Mouse (Mus musculus) frontal cortex, adult (tissue): ENCODE measurements around the gene Pcdh15.

Experiments used
- ATAC-seq: cut with Nextera tagmentation; 2 replicates; pipeline ENCODE4 v1.9.2; 2017; ENCODE audit warnings: mild to moderate bottlenecking, moderate library complexity, mixed read lengths; ENCODE audit not compliant: low TSS enrichment

The Pcdh15 gene

DNA sequence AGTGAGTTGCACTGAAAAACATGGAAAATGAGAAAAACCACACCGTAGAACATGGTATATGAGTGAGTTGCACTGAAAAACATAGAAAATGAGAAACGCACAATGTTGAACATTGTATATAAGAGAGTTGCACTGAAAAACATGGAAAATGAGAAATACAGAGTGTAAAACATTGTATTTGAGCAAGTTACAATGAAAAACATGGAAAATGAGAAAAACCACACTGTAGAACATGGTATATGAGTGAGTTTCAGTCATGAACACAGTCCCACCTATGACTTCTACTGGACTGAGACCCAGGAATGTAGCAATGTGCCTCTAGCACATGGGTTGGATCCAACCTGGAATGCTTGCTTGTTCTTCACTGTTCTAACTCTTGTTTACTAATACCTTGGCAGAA lies 279.9 kb downstream of the Pcdh15 start:
- no peak for ATAC-seq

DNA sequence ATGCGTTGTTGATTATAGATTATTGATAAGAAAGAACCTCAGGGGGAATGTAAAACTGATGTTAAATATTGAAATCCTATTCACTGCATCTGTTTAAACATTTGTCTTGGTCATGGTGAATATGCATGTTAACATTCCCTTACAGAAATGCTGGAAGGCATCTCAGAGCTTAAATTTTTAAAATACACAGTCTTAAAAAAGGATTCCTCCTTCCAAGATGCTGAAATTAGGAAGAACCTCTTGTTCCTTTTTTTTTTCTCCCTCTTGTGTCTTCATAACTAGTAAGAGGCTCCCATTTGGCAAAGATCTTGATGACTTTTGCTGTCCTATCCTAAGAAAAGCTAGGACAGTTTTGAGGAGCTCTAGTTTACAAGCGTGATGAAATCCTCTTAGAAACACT lies 284.9 kb downstream of the Pcdh15 start:
- peak; percentile 93 for ATAC-seq

DNA sequence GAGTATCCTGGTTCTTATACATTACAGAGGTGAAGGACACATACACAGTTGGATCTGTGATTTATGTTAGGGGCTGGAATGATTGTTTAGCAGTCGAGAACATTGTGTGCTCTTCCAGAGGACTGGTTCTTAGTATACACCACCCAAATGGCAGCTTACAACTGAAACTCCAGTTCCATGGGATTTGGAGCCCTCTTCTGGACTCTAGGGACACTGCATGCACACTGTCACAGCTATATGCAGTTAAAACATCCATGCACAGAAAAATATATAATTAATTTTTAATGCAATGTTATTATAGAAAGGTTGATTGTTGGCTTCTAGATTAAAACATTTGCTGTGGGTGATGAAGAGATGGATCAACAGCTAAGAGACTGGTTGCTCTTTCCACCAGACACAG lies 301.3 kb downstream of the Pcdh15 start:
- no peak for ATAC-seq

DNA sequence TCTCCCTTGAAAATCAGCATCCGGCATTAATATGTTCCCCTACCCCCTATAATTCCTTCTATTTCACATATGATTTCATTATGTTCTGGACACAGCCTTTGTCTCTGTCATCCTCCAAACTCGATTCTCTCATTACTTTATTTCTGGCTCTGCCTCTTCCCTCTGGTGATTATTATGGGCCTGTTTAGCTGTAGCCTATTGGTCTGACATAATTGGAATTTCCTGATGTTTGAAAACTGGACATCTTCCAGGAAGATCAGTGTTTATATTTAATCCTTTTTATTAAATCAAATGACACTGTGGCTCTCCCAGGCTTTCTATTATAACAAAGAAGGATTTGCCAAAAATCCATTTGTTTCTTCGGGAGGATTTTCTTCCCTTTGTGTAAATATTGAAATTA lies 326.3 kb downstream of the Pcdh15 start:
- ATAC-seq: no peak

DNA sequence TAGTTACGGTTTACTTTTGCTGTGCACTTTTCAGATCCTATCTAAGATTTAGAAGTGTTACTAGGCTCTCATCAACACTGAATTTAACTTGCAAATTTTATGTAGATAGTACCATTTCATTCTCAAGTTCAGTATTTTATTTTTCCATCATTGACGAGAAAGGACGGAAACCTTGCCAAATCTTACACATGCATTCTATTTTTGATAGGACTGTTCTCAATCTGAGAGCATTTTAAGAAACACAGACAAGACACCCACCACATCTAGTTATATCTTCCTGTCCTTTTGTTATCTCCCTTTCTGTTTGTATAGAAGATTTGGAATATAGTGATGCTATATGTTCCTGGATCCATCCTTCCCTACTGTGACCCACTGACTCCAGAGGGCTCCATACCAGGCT lies 332.2 kb downstream of the Pcdh15 start:
- ATAC-seq: peak; percentile 95

DNA sequence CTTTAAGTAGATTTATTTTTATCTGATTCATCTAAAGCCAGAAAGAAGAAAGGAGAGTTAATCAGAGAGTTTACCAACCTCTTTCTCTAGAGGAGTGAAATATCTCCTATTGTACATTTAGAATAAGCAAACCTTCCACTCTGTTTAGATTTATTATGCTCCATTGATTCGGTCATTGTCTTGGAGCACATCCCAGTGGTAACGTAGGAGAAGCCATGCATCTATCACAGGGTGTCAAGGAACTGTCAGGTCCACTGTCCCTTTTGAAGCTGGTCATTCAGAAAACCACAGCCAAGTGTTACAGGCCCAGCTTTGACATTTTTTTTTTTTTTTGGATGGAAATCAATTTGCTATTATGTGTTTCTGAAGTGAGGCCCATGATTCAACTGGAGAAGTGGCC lies 384.9 kb downstream of the Pcdh15 start:
- ATAC-seq: no peak

DNA sequence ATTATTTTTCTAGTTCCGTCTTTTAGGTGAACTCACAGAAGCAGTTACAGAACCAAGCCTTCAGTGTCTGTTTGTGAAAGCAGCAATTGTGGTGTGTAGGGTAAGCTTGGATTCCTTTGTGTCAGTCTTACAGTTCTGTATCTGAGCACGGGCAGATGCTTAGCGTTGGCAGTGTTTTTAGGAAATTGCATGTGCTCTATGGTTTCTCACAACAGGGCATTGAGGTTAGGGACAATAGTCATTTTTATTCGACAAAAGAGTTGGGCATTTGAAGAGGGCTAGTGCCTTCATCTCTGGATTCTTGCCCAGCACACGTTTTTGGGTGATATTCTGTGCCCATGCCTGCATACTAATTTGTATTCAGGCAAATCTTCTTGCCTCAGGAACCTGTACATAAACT lies 392.5 kb downstream of the Pcdh15 start:
- ATAC-seq: peak; percentile 90

DNA sequence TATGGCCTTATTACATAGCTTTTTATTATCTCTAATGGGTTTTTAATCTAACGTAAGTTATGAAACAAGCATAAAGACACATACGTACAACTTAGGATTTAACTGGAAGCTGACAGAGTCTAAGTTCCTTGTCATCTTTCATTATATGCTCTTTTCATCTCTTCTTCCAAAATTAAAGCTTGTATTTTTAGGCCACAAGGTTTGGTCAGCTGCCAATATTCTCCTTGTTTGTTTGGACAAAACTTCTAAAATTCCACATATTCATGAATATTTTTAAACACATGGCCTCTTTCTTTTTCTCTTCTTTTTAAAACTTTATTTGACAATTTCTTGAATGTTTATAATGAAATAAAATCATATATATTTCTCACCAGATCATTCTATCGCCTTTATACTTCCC lies 415.7 kb downstream of the Pcdh15 start:
- no peak for ATAC-seq

DNA sequence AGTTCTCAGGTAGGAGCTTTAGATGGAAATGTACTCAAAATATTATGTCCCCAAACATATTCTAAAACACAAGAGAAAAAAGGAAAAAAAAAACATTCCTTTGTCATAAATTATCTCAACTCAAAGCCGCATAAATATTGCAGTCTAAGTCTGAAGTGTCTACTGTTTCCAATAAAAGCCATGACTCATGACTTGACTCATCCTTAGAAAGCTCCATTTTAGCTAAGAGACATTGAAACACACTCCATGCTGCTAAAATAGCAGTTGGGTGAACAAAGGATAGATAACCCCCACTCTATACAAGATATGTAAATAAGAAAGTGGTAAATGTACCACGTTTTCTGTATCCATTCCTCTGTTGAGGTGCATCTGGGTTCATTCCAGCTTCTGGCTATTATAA lies 416.6 kb downstream of the Pcdh15 start:
- ATAC-seq: peak; percentile 100

DNA sequence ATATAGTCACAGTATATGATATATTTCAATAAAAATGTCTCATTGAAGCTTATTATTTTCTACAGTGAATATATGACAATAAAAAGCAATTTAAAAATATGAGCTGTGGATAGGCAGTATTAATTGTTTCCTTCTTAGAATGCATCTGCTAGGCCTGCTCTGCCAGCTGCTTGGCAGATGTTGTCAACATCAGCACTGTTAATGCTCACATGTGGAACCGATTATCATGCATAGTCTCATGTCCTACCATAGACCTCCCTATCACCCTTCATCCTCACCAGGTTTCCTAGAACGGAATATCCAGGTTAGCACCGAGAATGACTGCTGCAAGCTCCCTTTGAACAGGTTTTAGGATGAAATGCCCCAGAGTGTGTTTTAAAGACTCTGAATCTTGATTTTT lies 420.3 kb downstream of the Pcdh15 start:
- no peak for ATAC-seq

DNA sequence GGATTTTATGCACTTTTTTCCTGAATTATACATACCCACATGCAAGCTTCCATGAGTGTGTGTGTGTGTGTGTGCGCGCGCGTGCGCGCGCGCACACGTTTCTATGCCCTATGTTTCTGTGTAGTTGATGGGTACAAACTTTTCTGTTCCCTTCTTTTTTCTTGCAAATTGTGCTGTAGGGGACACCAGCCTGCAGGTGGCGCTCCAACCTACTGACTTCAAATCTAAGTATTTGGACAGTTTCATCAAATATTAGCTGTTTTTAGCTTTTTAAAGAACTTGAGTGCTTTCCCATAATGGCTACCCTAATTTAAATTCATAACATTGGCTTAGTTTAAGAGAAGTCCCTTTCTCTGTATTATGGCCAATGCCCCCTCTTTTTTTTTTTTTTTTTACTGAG lies 453.7 kb downstream of the Pcdh15 start:
- ATAC-seq: no peak

DNA sequence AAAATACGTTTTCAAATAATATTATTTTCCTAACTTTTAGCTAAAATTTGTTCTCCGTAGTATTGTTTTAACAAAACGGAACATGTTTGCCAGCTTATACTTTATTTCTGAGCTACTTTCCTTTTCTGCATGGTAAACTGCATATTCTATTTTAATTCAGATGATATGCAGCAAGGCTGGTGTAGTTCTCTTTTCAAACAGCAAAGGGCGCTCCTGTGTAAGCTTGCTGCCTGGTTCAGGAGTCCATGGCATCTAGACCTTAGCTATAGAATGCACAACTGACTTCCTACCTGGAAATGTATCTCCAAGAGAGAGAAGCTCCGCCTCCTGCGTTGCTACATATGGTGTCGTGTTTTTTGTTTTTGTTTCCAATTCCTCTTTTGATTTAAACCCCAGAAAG lies 465.1 kb downstream of the Pcdh15 start:
- ATAC-seq: peak; percentile 80

DNA sequence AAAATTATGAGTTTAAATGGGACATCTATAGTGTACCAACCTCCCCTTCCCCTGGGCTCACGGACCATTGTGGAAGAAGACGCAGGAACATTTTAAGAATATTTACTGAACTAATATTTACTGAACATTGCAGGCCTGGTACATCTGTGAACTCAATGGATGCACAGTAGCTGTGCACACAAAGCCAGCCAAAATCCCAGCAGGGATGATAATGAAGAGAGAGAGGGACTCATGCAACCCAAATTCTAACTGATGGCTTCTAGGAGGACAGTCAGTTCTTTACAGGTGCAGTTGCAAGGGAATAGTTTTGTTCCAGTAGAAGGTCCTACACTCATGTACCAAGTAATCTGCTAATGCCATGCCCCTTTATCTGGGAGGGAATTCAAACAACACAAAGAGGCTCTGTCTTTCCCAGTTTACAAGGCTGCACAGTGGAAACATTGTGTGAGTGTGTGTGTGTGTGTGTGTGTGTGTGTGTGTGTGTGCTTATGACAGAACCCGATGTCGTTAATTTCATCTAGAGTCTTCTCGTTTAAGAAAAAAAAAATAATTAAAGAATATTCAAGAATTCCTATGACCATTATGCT lies 475.7 kb downstream of the Pcdh15 start:
- ATAC-seq: peak; percentile 69

DNA sequence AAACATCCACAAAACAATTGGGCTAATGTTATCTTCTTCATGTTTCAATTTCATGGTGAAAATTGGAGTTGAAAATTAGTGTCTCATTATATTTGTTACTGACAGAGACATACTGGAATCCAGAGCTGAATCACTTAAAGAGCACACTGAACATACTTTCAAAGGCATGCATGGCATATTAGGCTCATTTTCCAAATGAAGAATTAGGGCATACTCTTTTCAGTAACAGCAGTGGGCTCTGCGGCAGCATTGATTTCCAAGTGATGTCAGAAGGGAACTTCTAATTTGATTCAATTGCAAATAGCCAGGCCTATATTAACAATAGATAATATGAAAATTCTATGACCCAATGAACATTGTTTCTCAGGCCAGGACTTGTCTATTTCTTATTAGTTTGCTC lies 568.4 kb downstream of the Pcdh15 start:
- ATAC-seq: no peak

DNA sequence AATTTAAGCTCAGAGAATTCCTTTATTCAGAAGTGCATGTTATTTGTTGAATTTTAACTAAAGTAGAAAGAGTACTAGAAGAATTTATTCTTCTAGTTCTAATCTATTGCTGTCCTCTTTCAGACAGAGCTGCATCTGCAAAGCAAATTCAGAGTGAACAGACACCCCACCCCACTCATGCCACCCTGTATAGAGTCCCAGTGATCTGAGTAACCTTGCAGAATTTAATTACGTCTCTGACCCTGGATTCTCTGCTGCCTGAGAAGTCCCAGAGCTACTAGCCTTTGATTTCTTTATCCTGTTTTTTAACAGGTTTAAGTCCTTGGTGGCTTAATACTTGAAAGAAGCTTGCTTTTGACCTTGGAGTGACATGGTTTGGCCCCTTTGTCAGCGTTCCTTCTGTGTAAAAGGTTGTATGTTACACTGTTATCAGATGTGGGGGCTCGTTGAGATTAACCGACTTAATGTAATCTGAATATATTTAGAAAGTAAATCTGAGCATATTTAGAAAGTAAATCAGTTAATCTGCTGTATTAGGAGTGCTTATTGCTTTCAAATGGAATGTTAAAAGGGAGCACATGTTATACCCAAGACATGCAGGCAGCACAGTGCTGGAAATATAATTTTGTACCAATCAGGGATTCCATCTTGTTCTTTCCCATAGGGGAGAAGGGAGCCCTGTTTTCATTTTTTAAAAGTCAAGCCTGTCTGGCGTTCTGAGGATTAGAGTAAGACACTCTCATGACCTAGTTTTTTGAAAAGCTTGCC lies 601.6 kb downstream of the Pcdh15 start:
- no peak for ATAC-seq

DNA sequence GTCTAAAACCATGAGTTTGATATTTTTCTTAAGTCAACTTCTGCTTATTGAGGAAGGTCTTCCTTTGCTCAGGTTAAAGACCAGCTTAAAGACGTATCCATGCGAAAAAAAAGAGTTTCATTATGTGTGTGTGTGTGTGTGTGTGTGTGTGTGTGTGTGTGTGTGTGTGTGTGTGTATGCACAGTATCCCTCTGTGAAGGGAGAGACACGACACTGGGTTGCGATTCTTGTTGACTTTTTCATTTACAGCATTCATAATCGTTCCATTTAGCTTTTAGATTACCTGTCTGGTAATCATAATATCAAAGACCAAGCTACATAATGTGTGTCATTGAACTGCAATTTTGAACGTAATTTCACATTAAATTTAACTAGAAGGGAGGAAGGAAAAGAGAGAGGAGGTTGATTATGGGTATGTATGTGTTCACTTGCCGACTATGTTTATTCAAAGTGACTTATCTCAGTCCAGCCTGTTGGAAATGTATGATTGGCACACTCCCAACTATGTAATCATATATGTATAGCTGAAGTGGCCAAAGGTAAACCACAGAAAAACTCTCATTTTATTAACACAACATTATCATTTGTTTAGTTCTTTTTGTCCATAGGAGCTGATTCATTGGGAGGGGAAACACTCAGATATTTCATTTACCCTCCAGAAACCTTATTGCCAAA lies 626.6 kb downstream of the Pcdh15 start:
- no peak for ATAC-seq

DNA sequence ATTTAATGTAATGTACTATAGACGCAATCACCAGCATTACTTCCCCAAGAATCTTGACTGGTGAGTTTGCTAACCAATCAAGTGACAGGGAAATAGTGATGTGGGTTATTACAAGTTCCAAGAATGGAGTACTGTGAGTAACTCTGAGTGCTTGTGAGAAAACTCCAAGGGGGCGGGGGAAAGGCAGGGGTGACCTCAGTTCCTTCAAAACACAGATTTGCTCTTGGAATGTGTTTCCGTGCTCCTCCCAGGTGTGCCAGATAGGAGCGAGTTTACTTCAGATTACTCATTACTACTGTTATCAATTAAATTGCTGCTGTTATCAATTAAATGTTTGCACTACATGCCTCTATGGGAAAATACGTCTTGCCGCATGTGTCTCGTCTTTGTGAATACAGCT lies 634.1 kb downstream of the Pcdh15 start:
- ATAC-seq: no peak

DNA sequence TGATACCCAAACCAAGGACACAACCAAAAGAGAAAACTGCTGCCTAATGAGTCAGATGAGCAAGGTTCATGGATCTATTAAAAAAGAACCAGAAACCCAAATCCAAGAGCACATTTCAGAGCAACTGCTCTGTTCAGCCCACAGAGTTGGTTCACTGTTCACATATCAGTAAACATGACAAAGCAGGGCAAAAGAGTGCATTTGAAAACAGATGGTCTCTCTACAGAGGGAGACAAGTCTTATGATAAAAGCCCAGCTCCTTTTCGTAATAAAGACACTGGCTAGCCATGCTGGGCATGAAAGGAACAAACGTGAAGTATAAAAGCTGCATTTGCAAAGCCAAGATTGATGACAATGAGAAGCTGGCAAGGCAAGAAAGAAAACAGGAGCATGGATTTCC lies 649.9 kb downstream of the Pcdh15 start:
- no peak for ATAC-seq

DNA sequence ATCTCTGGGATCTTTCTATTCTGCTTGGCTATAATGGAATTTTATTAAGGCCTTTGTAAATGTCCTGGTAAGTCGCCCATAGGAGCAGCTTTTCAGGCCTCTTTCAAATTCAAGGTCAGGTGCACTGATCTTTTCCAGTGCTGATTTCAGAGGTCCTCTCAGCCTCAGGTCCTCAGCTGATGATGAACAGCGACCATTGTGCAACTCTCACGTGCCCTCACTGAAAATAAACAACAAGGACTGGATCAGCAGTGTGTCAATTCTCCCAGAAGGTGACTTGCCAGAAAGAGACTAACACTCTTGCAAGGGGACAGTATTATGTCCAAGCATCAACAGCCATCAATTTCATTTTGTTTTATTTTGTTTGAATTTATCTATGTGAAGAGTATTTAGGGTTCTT lies 654.7 kb downstream of the Pcdh15 start:
- no peak for ATAC-seq

DNA sequence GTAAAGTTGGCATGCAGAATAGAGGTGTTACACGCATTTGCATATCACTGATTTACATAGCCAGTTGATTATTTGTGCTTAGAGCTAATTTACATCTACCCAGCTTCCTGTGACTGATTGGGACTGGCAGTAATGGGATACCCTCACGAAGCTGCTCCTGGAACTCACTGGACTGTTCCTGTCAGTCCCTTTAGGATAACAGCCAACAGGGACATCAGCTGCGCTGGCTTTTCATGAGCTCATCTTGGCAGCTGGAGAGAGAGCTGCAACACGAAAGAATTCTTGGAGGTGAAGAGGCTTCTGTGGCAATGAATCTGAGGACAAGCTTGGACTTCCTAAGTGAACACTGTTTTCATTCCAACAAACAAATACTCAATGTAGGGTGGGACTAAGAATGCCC lies 683.8 kb downstream of the Pcdh15 start:
- no peak for ATAC-seq

DNA sequence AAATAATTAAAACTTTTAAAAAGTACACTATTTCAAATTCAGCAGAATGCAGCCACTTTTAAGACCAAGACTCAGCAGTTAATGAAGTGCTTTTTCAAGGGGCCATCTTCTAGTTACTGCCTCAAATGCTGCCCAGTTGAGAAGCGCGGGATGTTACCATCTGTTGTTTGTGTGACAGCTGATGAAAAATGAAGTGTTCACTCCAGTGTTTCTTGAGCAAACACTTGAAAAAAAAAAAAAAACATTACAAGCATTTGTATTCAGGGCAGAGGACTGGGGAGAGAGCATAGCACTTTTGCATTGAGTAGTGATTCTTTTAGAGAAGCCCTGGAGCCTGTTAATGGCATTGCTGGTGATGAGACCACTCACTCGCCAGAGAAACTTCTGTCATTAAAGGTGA lies 689.0 kb downstream of the Pcdh15 start:
- ATAC-seq: no peak

DNA sequence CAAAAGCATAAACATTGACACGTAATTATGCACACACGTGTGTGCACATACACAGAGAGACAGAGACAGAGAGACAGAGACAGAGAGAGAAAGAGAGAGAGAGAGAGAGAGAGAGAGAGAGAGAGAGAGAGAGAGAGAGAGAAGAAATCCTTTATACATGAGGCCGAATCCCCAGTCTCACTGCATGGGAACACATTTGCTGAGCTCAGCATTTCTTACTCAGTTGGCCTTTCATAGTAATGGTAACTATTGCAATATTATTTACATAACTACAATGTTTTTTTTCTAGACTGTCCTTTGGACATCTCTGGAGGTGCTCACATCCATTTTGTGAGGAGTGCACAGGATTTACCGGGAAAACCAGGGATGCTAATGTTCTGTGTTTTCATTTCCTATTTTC lies 705.9 kb downstream of the Pcdh15 start:
- ATAC-seq: no peak

DNA sequence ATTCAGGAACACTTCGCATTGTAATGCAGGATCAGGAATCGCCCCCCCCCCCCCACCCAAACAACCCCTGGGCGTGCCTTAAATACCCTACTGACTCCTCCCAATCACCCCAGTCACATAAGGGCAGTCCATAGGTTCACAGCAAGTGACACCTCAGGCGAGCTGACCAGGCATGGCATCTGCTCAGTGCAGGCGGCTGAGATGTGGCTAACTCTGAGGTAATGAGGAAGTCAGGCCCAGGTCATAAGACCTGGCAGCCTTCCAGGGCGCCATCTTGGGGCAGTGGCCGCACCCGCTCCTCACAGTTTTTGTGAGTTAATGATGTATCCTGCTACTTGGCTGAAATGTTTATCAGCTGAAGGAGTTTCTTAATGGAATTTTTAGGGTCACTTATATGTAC lies 713.2 kb downstream of the Pcdh15 start:
- ATAC-seq: no peak
